Mouse (Mus musculus): Measurements from ENCODE around the gene Gzmm.
A peak's percentile ranks its signal among the peaks of the same experiment; 100 is the strongest.

Gzmm gene

DNA sequence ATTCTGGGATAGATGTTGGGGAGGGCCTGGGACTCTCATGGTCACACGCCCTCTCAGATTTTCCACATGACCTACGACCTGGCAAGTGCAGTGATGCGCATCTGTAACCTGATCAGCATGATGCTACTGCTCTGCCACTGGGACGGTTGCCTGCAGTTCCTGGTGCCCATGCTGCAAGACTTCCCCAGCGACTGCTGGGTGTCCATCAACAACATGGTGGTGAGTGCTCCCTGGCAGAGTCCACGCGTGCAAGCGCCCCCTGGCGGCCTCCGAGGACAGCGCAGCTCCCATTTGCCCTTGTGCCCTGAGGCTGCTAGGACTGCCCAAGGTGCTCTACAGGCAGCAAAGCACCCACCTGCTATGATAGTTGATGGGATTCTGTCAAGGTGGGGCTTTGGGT, 37.3 kb downstream of the Gzmm start:
- no peak for DNase-seq (ENCODE audit: low spot score in 2 of 2)

DNA sequence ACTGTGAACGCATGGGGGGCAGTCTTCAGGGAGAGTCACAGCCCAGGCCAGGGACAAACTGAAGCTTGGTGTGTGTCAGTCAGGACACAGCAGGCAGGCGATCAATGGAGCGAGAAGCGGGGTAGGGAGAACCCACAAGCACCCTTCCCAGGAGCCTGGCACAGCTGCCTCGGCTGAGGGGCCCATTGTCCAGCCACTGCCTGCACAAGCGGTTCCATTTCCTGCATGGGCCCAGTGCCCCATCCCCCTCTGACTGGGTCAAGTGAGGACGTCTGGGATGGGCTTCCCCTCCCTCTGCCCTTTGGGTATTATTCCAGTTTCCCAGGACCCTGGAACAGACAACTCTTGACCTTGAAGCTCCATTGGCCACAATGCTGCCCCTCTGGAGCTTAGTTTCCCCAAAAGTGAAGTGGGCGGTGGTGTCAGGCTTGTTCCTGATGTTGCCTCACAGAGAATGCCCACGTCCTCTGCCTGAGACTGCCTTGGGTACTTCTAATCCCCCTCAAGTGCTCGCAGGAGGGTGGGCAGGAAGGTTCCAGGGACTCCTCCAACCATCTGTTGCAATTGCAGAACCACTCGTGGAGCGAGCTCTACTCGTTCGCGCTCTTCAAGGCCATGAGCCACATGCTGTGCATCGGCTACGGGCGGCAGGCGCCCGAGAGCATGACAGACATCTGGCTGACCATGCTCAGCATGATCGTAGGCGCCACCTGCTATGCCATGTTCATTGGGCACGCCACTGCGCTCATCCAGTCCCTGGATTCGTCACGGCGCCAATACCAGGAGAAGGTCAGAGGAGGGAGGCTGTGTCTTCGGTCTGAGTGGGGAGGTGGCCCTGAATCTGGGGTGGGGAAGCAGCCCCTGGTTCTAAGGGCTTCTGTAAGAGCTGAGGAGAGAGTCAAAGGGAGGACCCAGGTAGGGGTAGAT, 39.8 kb downstream of the Gzmm start:
- peak; percentile 58 to 70 for DNase-seq (ENCODE audit: low spot score in 2 of 2)

DNA sequence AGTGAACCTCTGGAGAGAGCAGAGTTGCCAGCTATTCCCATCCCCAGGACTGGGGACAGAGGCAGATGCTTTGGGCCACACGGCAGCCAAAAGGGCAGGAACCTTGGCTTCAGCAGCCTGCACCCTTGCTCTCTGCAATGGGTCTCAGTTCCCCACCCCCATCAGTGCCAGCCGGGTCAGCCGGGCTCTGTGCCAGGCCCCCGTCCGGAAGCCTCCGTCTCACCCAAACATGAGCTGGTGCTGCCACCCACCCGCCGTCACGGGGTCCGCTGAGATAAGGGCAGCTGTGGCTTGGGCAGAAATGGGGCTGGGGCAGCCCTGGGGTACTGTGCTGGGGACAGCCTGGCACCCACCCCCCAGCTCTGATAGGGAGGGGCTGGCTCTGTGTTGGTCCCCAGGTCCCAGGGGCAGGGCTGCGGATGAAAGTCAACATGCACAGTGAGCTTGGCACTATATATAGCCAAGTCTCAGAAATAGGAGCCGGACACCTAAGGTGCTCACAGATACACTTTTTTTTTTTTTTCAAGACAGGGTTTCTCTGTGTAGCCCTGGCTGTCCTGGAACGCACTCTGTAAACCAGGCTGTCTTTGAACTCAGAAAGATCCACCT, 40.6 kb downstream of the Gzmm start:
- DNase-seq (ENCODE audit: low spot score in 2 of 2), result no peak

DNA sequence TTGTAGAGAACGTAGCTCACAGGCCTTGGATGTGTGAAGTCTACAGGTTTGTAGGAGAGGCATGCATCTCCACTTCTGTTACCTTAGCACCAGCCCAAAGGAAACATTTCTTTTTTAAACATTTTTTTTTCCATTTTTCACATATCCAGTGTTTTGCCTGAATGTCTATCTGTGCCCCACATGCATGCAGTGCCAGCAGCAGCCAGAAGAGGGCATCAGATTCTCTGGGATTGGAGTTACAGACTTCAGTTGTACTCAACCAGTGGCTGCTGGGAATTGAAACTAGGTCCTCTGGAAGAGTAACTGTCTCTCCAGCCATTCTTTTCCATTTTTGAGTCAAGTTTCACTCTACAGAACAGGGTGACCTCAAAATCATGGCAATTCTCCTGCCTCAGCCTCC, 43.7 kb downstream of the Gzmm start:
- no peak for DNase-seq (ENCODE audit: low spot score in 2 of 2)

DNA sequence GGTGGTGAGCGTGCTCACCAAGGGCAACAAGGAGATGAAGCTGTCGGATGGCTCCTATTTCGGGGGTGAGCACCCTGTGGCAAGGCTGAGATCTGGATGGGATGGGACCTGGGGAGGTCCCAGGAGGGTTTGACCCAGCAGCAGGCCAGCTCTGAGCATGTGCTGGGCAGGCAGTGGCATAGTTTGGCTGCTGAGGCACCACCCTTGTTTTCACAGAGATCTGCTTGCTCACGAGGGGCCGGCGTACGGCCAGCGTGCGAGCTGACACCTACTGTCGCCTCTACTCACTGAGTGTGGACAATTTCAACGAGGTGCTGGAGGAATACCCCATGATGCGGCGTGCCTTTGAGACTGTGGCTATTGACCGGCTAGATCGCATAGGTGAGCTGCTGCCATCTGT, 45.0 kb downstream of the Gzmm start:
- no peak for DNase-seq (ENCODE audit: low spot score in 2 of 2)

DNA sequence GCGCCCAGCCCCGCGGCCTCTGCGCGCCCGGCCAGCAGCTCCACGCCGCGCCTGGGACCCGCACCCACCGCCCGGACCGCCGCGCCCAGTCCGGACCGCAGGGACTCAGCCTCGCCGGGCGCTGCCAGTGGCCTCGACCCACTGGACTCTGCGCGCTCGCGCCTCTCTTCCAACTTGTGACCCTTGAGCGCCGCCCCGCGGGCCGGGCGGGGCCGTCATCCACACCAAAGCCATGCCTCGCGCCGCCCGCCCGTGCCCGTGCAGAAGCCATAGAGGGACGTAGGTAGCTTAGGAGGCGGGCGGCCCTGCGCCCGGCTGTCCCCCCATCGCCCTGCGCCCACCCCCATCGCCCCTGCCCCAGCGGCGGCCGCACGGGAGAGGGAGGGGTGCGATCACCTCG, 46.5 kb downstream of the Gzmm start:
- no peak for DNase-seq (ENCODE audit: low spot score in 2 of 2)

DNA sequence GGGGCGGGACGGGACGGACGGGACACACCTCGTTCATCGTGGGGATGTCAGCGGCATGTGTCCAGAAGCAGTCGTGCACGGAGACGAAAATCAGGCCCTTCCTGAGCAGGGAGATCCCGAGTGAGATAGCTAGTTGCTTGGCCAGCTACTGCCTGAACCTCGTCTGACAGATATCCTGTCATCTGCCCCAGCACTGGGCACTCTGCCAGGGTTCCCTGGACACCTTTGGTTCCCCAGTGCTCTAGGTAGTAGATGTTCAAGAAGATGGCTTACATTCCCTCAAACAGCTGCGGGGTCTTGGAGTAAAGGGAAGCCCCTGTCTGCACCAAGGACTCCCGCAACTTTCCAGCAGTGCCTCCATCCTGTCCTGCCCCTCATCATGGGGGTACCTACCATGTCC, 47.9 kb downstream of the Gzmm start:
- DNase-seq (ENCODE audit: low spot score in 2 of 2), result no peak

DNA sequence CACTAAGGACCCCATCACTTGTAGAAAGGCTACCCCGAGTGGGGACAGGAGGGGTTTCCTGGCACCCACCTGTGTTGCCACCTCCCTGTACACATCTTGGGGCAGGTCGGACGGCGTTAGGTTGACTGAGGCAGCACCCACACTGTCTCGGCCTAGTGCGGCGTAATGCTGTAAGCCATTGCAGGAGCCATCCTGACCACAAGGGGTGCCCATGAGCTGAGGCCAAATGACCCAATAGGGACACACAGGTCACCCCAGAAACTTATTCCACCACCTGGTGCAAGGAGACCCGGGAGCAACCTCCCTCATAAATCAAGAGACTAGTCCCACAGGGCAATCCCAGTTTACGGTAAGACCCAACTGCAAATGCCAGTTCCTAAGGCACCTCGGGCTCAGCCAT, 49.4 kb downstream of the Gzmm start:
- DNase-seq (ENCODE audit: low spot score in 2 of 2), result no peak

DNA sequence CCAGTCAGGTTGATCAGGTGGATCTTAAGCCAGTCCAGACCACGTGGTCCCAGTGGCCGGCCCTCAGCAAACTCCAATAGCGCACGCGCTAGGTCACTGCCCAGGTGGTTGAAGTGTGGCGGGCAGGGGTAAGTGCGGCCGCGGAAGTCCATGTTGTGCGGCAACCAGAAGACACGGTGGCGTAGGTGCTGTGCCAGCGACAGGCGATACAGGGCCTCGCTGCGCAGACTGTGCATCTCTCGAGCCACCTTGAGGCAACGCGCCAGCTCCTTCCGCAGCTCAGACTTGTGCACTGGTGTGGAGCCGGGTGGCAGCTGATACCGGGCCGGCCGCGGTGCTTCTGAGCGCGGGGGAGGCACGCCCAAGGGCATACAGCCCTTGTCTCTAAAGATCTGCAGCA, 50.4 kb downstream of the Gzmm start:
- no peak for DNase-seq (ENCODE audit: low spot score in 2 of 2)

DNA sequence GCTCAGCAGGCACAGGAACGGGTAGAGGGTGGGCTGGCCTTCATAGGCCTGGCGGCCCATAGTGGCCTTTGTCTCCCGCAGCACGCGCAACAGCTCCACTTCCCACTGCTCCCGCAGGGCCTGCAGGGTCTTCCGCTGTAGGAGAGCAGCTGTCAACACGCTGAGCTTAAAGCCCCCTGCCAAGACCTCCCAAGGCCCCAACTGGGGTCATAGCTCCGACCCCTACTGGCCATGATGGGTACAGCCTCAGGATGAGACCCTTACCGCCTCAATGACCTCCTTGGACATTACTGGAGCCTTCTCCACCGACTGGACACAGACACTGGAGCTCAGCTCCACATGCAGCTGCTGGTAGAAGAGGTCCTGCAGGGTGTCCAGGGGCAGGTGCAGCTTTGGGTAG, 52.0 kb downstream of the Gzmm start:
- no peak for DNase-seq (ENCODE audit: low spot score in 2 of 2)

DNA sequence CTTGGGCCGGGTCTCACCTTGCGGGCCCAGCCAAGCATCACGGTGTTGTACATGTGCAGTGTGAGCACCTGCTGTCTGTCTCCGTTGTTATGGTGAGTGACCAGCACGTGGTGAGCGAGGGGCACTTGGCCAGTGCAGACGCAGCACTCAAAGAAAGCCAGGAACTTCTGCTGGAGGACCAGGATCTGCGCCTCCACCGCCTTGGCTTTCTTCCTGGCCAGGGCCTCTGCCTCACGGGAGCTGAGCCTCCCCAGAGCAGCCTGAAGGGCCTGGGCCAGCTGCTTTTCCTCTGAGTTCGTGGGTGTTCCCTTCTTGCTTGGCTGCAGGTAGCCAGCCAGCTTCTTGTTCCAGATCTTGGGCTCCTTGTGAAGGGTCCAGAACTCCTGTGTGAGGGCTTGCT, 54.3 kb downstream of the Gzmm start:
- DNase-seq (ENCODE audit: low spot score in 2 of 2), result no peak

DNA sequence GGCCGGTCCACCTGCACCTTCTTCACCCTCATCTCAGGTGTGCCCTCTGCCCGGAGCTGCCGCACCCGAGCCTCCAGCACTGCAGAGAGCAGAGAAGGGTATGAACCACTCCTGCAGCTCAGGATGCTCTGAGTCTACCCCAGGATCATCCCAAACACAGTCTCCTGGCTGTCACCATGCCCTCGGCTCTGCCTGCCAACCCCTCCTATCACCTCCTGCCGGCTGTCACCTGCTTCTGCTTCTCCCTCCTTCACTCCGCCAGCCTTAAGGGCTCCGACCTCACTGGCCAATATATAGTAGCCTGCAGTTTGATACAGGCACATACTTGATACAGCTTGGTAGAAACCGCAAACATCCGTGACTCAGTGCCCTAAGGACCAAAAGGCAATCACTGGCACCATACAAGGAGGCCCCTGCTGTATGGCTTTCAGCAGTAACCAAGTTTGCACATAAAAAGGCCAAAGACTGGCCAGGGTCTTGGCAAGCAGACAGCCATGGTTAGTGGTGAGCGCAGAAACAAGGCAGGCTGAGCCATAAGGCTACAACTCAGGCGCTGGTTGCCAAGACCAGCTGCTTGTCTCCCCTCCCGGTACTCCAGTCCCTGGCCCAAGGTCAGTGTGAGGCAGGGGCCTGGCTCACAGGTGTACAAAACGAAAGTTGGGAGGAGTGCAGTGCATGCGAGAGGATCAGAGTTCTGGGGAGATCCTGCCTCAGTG, 55.0 kb downstream of the Gzmm start:
- no peak for DNase-seq (ENCODE audit: low spot score in 2 of 2)
